Mouse (Mus musculus): Measurements from ENCODE around the gene Olfr148. TPM values are rescaled to one million over a fixed set of nuclear protein-coding genes. Genes with fewer than 3 reads are reported as not detected.

Gene Olfr148
- polyA plus RNA-seq, 1 experiment: not detected

DNA sequence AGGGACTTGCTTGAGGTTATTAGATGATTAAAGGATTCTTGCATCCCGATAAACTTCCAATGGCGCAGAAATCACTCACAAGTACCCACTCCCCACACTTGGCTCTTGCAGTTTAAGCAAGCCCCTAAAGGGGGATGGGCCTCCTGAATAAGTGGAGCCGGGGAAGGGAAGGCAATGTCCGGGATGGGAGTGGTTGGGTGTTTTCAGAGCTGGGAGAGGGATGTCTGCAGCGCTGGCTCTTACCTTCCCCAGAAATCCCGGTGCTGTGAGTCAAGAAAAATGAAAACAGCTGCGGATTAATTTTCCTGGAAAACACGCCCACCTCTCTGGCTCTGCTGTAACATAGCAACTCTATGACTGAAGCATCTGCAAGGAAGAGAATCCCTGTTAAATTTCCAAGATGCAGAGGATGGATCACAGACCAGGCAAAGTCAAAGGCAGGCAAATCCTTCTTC, 6.4 kb upstream of the Olfr148 start, which contains the start of gene AW551984:
Gene AW551984 (minus strand): TSS at position 405 of the 455 bp plus-strand sequence.
- no peaks in the 10 kb centered on the region for H3K36me3 ChIP-seq (ENCODE audit: control insufficient read depth, insufficient read depth, low read length, poor library complexity, severe bottlenecking)
- H3K27me3 ChIP-seq (ENCODE audit: control insufficient read depth, insufficient read depth, low read length, poor library complexity, severe bottlenecking): no peaks in the 10 kb centered on the region; the same call in 1 of the 2 replicates
- H3K4me3 ChIP-seq (ENCODE audit: low read depth, low read length): 0 out of 2 replicates have a peak within 1 kb of the TSS, but pooled peaks have one; percentile 6
- no peaks in the 10 kb centered on the region for H3K9me3 ChIP-seq (replicated peaks; ENCODE audit: control insufficient read depth, insufficient read depth, low read length, poor library complexity, severe bottlenecking)
- no peak for TF ChIP-seq EP300 (IDR thresholded peaks at IDR 0.05; ENCODE audit: insufficient read depth, low read depth, low read length)
- TF ChIP-seq CTCF (IDR thresholded peaks at IDR 0.05; ENCODE audit: low read depth, low read length): no peak
- no peak for TF ChIP-seq POLR2A (IDR thresholded peaks at IDR 0.05; ENCODE audit: insufficient read depth, low read length)
- peaks cover 4% of the 10 kb centered on the region for H3K4me1 ChIP-seq (ENCODE audit: control insufficient read depth, insufficient read depth, low read length)
- no peak within 1 kb of the TSS for H3K9ac ChIP-seq (ENCODE audit: low read depth, poor library complexity, severe bottlenecking)
- H3K27ac ChIP-seq (ENCODE audit: insufficient read depth, low read length): no peak within 1 kb of the TSS

DNA sequence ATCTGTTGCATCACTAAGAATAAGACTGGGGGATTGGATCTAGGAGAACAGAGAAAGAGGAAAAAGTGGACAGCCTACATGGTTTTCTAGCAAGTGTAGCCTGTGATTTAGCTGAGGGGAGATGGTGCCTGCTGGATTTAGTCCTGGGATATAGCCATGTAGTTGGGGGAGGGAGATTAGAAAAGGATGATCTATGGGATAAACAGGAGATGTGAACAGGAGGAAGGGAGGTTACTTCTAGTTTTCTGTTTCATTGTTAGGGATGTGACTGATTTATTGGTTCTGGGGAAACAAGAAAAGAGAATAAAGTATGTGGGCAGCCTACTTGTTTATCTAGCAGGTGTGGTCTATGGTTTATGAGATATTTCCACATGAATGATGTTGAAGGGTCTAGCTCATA, 2.0 kb upstream of the Olfr148 start:
- peaks cover 1% of the 10 kb centered on the region for H3K4me1 ChIP-seq (ENCODE audit: control insufficient read depth, insufficient read depth, low read length)
- no peaks in the 10 kb centered on the region for H3K27me3 ChIP-seq (ENCODE audit: control insufficient read depth, insufficient read depth, low read length, poor library complexity, severe bottlenecking)
- TF ChIP-seq EP300 (IDR thresholded peaks at IDR 0.05; ENCODE audit: insufficient read depth, low read depth, low read length) (no peak), CTCF (IDR thresholded peaks at IDR 0.05; ENCODE audit: low read depth, low read length) (no peak), POLR2A (IDR thresholded peaks at IDR 0.05; ENCODE audit: insufficient read depth, low read length) (no peak)

DNA sequence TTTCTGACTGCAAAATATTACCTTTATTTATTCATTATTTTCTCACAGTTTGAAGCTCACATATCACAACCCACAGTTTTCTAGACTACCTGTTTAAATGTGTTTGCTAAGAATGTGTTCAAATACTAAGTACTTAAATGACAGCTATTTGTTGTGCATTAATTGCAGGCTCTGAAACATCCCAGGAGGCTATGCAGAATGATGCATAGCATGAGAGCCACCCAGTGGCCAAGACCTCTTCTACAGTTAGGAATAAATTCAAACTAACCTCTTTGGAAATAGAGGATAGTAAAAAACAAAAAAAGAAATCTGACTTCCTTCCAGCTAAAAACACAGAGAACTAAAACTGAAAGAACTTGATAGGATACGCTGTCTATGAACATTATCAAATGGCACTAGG, 1.5 kb downstream of the Olfr148 start:
- no peak overlapping the region for H3K27ac ChIP-seq (ENCODE audit: insufficient read depth, low read length)
- H3K4me1 ChIP-seq (ENCODE audit: control insufficient read depth, insufficient read depth, low read length): no peaks in the 10 kb centered on the region
- H3K4me3 ChIP-seq (ENCODE audit: low read depth, low read length): no peak overlapping the region
- H3K9ac ChIP-seq (ENCODE audit: low read depth, poor library complexity, severe bottlenecking): no peak overlapping the region
- H3K36me3 ChIP-seq (ENCODE audit: control insufficient read depth, insufficient read depth, low read length, poor library complexity, severe bottlenecking): no peaks in the 10 kb centered on the region
- H3K9me3 ChIP-seq (replicated peaks; ENCODE audit: control insufficient read depth, insufficient read depth, low read length, poor library complexity, severe bottlenecking): no peaks in the 10 kb centered on the region
- TF ChIP-seq POLR2A (IDR thresholded peaks at IDR 0.05; ENCODE audit: insufficient read depth, low read length): no peak
- TF ChIP-seq EP300 (IDR thresholded peaks at IDR 0.05; ENCODE audit: insufficient read depth, low read depth, low read length): no peak
- TF ChIP-seq CTCF (IDR thresholded peaks at IDR 0.05; ENCODE audit: low read depth, low read length): no peak
- H3K27me3 ChIP-seq (ENCODE audit: control insufficient read depth, insufficient read depth, low read length, poor library complexity, severe bottlenecking): no peaks in the 10 kb centered on the region

More for the DNA sequence above, 2.0 kb upstream of the Olfr148 start:
- Histone ChIP-seq H3K9me3 (replicated peaks; ENCODE audit: control insufficient read depth, insufficient read depth, low read length, poor library complexity, severe bottlenecking) (no peaks in the 10 kb centered on the region), H3K9ac (ENCODE audit: low read depth, poor library complexity, severe bottlenecking) (no peak overlapping the region), H3K4me3 (ENCODE audit: low read depth, low read length) (no peak overlapping the region), H3K36me3 (ENCODE audit: control insufficient read depth, insufficient read depth, low read length, poor library complexity, severe bottlenecking) (no peaks in the 10 kb centered on the region), H3K27ac (ENCODE audit: insufficient read depth, low read length) (no peak overlapping the region)

DNA sequence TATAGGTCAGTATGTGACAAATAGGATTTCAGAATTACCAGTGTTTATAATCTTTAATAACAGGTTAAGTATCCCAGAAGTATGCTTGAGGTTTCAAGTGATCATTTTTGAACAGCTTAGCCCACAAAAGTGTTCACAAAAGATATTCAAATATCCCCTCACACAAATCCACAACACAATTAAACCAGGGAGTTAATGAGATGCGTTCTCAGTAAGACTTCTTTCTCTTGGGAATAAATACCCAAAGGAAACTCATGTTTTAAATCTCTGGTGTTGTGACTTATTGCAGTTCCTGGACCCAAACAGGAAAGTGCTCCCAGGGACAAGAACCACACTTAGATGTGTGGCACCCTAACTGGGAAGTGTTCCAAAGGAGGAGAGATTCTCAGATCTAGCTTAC, 10.6 kb downstream of the Olfr148 start, which contains the start of gene Olfr960:
Gene Olfr960 (plus strand): TSS at position 301 of the 400 bp plus-strand sequence.
- Histone ChIP-seq H3K27ac (ENCODE audit: insufficient read depth, low read length) (no peak within 1 kb of the TSS), H3K4me1 (ENCODE audit: control insufficient read depth, insufficient read depth, low read length) (no peaks in the 10 kb centered on the region)
- TF ChIP-seq EP300 (IDR thresholded peaks at IDR 0.05; ENCODE audit: insufficient read depth, low read depth, low read length): no peak
- no peak for TF ChIP-seq POLR2A (IDR thresholded peaks at IDR 0.05; ENCODE audit: insufficient read depth, low read length)
- no peak for TF ChIP-seq CTCF (IDR thresholded peaks at IDR 0.05; ENCODE audit: low read depth, low read length)

DNA sequence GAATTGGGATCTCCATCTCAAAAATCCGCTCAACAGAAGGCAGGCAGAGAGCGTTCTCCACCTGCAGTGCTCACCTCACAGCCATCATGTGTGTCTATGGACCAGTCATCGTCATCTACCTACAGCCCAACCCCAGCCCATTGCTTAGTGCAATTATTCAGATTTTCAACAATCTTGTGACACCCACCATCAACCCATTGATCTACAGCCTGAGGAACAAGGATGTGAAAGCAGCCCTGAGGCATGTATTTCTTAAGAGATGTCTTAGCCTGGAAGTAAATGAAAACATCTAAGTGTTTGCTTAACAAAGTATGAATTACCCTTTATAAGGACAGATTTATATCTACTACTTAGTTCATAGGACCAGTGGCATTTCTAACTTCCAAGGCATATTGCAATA, 13.3 kb downstream of the Olfr148 start:
- no peak overlapping the region for H3K9ac ChIP-seq (ENCODE audit: low read depth, poor library complexity, severe bottlenecking)
- H3K36me3 ChIP-seq (ENCODE audit: control insufficient read depth, insufficient read depth, low read length, poor library complexity, severe bottlenecking): no peaks in the 10 kb centered on the region
- no peaks in the 10 kb centered on the region for H3K9me3 ChIP-seq (replicated peaks; ENCODE audit: control insufficient read depth, insufficient read depth, low read length, poor library complexity, severe bottlenecking)
- no peak overlapping the region for H3K4me3 ChIP-seq (ENCODE audit: low read depth, low read length)
- no peaks in the 10 kb centered on the region for H3K27me3 ChIP-seq (ENCODE audit: control insufficient read depth, insufficient read depth, low read length, poor library complexity, severe bottlenecking)
- no peaks in the 10 kb centered on the region for H3K4me1 ChIP-seq (ENCODE audit: control insufficient read depth, insufficient read depth, low read length)
- TF ChIP-seq EP300 (IDR thresholded peaks at IDR 0.05; ENCODE audit: insufficient read depth, low read depth, low read length): no peak
- no peak for TF ChIP-seq POLR2A (IDR thresholded peaks at IDR 0.05; ENCODE audit: insufficient read depth, low read length)
- TF ChIP-seq CTCF (IDR thresholded peaks at IDR 0.05; ENCODE audit: low read depth, low read length): no peak
- H3K27ac ChIP-seq (ENCODE audit: insufficient read depth, low read length): no peak overlapping the region

More for the DNA sequence above, 10.6 kb downstream of the Olfr148 start, which contains the start of gene Olfr960:
- Histone ChIP-seq H3K9me3 (replicated peaks; ENCODE audit: control insufficient read depth, insufficient read depth, low read length, poor library complexity, severe bottlenecking) (no peaks in the 10 kb centered on the region), H3K9ac (ENCODE audit: low read depth, poor library complexity, severe bottlenecking) (no peak within 1 kb of the TSS), H3K36me3 (ENCODE audit: control insufficient read depth, insufficient read depth, low read length, poor library complexity, severe bottlenecking) (no peaks in the 10 kb centered on the region), H3K4me3 (ENCODE audit: low read depth, low read length) (no peak within 1 kb of the TSS), H3K27me3 (ENCODE audit: control insufficient read depth, insufficient read depth, low read length, poor library complexity, severe bottlenecking) (no peaks in the 10 kb centered on the region)

DNA sequence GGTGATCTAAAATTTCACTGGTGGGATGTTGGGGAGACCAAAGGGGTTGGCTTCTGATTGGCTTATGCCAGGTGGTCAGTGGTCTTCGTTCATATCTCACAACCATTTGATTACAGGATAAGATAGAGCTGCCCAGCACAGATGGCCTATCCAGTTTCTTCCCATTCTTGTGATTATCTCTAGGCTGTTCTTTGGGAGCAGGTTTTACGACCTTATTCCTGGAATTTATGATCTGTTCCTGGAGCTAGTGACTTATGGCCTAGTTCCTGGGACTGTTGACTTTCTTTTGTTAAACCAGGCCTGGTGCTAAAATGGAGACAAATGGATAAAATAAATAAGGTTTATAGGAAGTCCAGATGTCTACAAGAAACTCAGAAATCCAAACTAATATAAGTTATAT, 14.3 kb downstream of the Olfr148 start:
- TF ChIP-seq POLR2A (IDR thresholded peaks at IDR 0.05; ENCODE audit: insufficient read depth, low read length): no peak
- TF ChIP-seq EP300 (IDR thresholded peaks at IDR 0.05; ENCODE audit: insufficient read depth, low read depth, low read length): no peak
- TF ChIP-seq CTCF (IDR thresholded peaks at IDR 0.05; ENCODE audit: low read depth, low read length): no peak
- Histone ChIP-seq H3K9me3 (replicated peaks; ENCODE audit: control insufficient read depth, insufficient read depth, low read length, poor library complexity, severe bottlenecking) (no peaks in the 10 kb centered on the region), H3K4me3 (ENCODE audit: low read depth, low read length) (no peak overlapping the region), H3K27ac (ENCODE audit: insufficient read depth, low read length) (no peak overlapping the region), H3K4me1 (ENCODE audit: control insufficient read depth, insufficient read depth, low read length) (no peaks in the 10 kb centered on the region), H3K27me3 (ENCODE audit: control insufficient read depth, insufficient read depth, low read length, poor library complexity, severe bottlenecking) (no peaks in the 10 kb centered on the region), H3K36me3 (ENCODE audit: control insufficient read depth, insufficient read depth, low read length, poor library complexity, severe bottlenecking) (no peaks in the 10 kb centered on the region), H3K9ac (ENCODE audit: low read depth, poor library complexity, severe bottlenecking) (no peak overlapping the region)

Measured in ES-Bruce4 (cell line).